Mouse (Mus musculus): Measurements from ENCODE around the gene BC025920.

DNA sequence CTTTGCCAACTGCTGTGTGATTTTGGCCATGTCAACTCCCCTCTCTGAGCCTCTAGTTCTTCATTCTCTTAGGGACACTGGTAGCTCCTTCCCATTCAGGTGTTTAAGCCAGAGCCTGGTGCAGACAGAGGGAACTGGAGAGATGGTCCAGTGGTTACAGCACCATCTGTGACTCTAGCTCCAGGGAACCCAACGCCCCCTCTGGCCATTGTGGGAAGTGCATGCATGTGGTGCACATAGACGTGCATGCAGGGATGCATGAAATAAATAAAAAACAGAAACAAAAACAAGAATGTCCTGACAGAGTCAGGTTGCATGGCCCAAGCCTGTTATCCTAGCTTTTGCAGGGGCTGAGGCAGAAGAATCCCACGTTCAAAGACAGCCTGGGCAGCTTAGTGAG lies 49.8 kb upstream of the BC025920 start:
- TF ChIP-seq POLR2A (IDR thresholded peaks at IDR 0.05; ENCODE audit: low read depth, low read length): no peak
- TF ChIP-seq CTCF (conservative IDR thresholded peaks at IDR 0.05 in 1 of 2, IDR thresholded peaks at IDR 0.05 in 1 of 2; ENCODE audit: low read depth in 2 of 2, low read length in 2 of 2): peak; percentile 38 to 40; a peak in 3 of 4 replicates
- TF ChIP-seq CHD1 (IDR thresholded peaks at IDR 0.05; ENCODE audit: low read depth, low read length): no peak
- no peak for TF ChIP-seq NELFE (IDR thresholded peaks at IDR 0.05; ENCODE audit: low read depth, low read length)

Measured in CH12.LX (cell line).